ENCODE assay signal across 22 mouse cellular contexts in genomic region chr6:70754833-70755232, GRCm38 (mm10). TPM values are rescaled to one million over a fixed set of nuclear protein-coding genes. Genes with fewer than 3 reads are reported as not detected.
DNase-seq lines count a peak whose midpoint lies in the region; ATAC-seq and TF ChIP-seq lines count a peak whose summit lies in the region.
"Had no signal": no experiment of that assay in that cellular context is flagged by ENCODE, and none has a peak within 500 bp of the region (broad histone marks: within the 10 kb centered on the region; RNA-seq: fewer than 3 reads in every experiment).

No protein-coding gene starts in this region.

- no peak overlapping the region for H3K4me2 ChIP-seq in kidney, embryonic 15.5 days
- no peak overlapping the region for H3K4me2 ChIP-seq in kidney, postnatal 0 days (ENCODE audit: low read length)
- H3K4me2 ChIP-seq: embryonic facial prominence, embryonic 12.5 days; forebrain, embryonic 13.5 days; forebrain, embryonic 15.5 days had no signal

- no peaks in the 10 kb centered on the region for H3K36me3 ChIP-seq in kidney, embryonic 15.5 days
- no peaks in the 10 kb centered on the region for H3K36me3 ChIP-seq in kidney, adult 2 months (ENCODE audit: control insufficient read depth, insufficient read depth, low read length)
- H3K36me3 ChIP-seq in kidney, postnatal 0 days (ENCODE audit: insufficient read depth, low read length) = no peaks in the 10 kb centered on the region
- H3K36me3 ChIP-seq in spleen, adult 2 months (ENCODE audit: control insufficient read depth, insufficient read depth, low read length) = no peaks in the 10 kb centered on the region
- H3K36me3 ChIP-seq: embryonic facial prominence, embryonic 10.5 days; embryonic facial prominence, embryonic 12.5 days; forebrain, embryonic 15.5 days; G1E had no signal

- H3K4me1 ChIP-seq in kidney, embryonic 15.5 days = no peaks in the 10 kb centered on the region
- H3K4me1 ChIP-seq in kidney, adult 2 months (ENCODE audit: control insufficient read depth, insufficient read depth, low read length) = no peaks in the 10 kb centered on the region
- H3K4me1 ChIP-seq in kidney, postnatal 0 days (replicated peaks; ENCODE audit: insufficient read depth, low read length) = no peaks in the 10 kb centered on the region
- peaks cover 9% of the 10 kb centered on the region for H3K4me1 ChIP-seq in spleen, adult 2 months (ENCODE audit: control insufficient read depth, insufficient read depth, insufficient read length)
- H3K4me1 ChIP-seq: forebrain, embryonic 15.5 days had no signal

- 73% methylated on average over 10 of the region's 10 CpGs for WGBS in kidney, embryonic 15.5 days
- WGBS in kidney, adult 2 months = 57% methylated on average over 10 of the region's 10 CpGs
- WGBS in kidney, postnatal 0 days = 68% methylated on average over 10 of the region's 10 CpGs
- WGBS in spleen, adult 2 months = 91% methylated on average over 10 of the region's 10 CpGs

- no peaks in the 10 kb centered on the region for H3K27me3 ChIP-seq in kidney, embryonic 15.5 days
- H3K27me3 ChIP-seq in kidney, adult 2 months (replicated peaks; ENCODE audit: control insufficient read depth, insufficient read depth, low read length) = no peaks in the 10 kb centered on the region
- H3K27me3 ChIP-seq in kidney, postnatal 0 days (ENCODE audit: insufficient read depth, low read length) = no peaks in the 10 kb centered on the region
- no peaks in the 10 kb centered on the region for H3K27me3 ChIP-seq in spleen, adult 2 months (ENCODE audit: control insufficient read depth, insufficient read depth, low read length)
- H3K27me3 ChIP-seq: CH12.LX; embryonic facial prominence, embryonic 12.5 days; forebrain, embryonic 13.5 days; forebrain, embryonic 15.5 days had no signal

- no peak for TF ChIP-seq CTCF in kidney, adult 2 months (conservative IDR thresholded peaks at IDR 0.05; ENCODE audit: insufficient read depth, insufficient read length, low read depth, low read length)
- TF ChIP-seq CTCF in kidney, postnatal 0 days (IDR thresholded peaks at IDR 0.05; ENCODE audit: low read depth) = no peak
- TF ChIP-seq CTCF in spleen, adult 2 months (IDR thresholded peaks at IDR 0.05; ENCODE audit: extremely low read depth, insufficient read depth, insufficient read length, insufficient replicate concordance) = no peak

- H3K4me3 ChIP-seq in kidney, embryonic 15.5 days (replicated peaks) = no peak overlapping the region
- H3K4me3 ChIP-seq in kidney, adult 2 months (ENCODE audit: insufficient read depth, low read depth, low read length) = no peak overlapping the region
- H3K4me3 ChIP-seq in kidney, postnatal 0 days (replicated peaks; ENCODE audit: low read depth, low read length) = no peak overlapping the region
- no peak overlapping the region for H3K4me3 ChIP-seq in spleen, adult 2 months (ENCODE audit: extremely low read depth, insufficient read depth, insufficient read length)
- H3K4me3 ChIP-seq: embryonic facial prominence, embryonic 10.5 days; embryonic facial prominence, embryonic 12.5 days; forebrain, embryonic 13.5 days; forebrain, embryonic 15.5 days had no signal

- H3K27ac ChIP-seq in kidney, embryonic 15.5 days = no peak overlapping the region
- no peak overlapping the region for H3K27ac ChIP-seq in kidney, adult 2 months (ENCODE audit: insufficient read depth, low read depth, low read length)
- no peak overlapping the region for H3K27ac ChIP-seq in kidney, postnatal 0 days
- peak overlapping the region; percentile 74 for H3K27ac ChIP-seq in spleen, adult 2 months (ENCODE audit: insufficient read depth, low read length)
- H3K27ac ChIP-seq: embryonic facial prominence, embryonic 10.5 days; embryonic facial prominence, embryonic 12.5 days; forebrain, embryonic 13.5 days; forebrain, embryonic 15.5 days had no signal

- H3K9ac ChIP-seq in kidney, embryonic 15.5 days = no peak overlapping the region
- H3K9ac ChIP-seq in kidney, postnatal 0 days (ENCODE audit: low read depth, low read length) = no peak overlapping the region
- H3K9ac ChIP-seq: embryonic facial prominence, embryonic 12.5 days; forebrain, embryonic 13.5 days; forebrain, embryonic 15.5 days had no signal

- no peak for DNase-seq in kidney, adult 2 months
- DNase-seq in kidney, postnatal 0 days (ENCODE audit: low spot score) = peak; percentile 4
- no peak for DNase-seq in kidney, adult 18-20 months
- DNase-seq in spleen, adult 2 months (ENCODE audit: low read depth in 1 of 2, low spot score in 2 of 2) = no peak
- DNase-seq in spleen, postnatal 4 days (ENCODE audit: low spot score in 2 of 2) = no peak
- DNase-seq: adrenal gland, adult 8-10 months; adrenal gland, postnatal 14 days; adrenal gland, postnatal 36 days; B cell, adult 2 months; cerebellum, adult 11-12 months; cerebellum, adult 2 months; cerebellum, adult 9-10 months had no signal

- no peak for TF ChIP-seq POLR2A in kidney, adult 2 months (IDR thresholded peaks at IDR 0.05; ENCODE audit: low read depth, low read length)
- TF ChIP-seq POLR2A in spleen, adult 2 months (IDR thresholded peaks at IDR 0.05; ENCODE audit: low read depth, low read length) = no peak

- H3K9me3 ChIP-seq in kidney, embryonic 15.5 days (replicated peaks) = no peaks in the 10 kb centered on the region
- no peaks in the 10 kb centered on the region for H3K9me3 ChIP-seq in kidney, postnatal 0 days (replicated peaks; ENCODE audit: low read length)
- H3K9me3 ChIP-seq: embryonic facial prominence, embryonic 10.5 days; embryonic facial prominence, embryonic 12.5 days; forebrain, embryonic 13.5 days; forebrain, embryonic 15.5 days; G1E had no signal

- ATAC-seq in kidney, embryonic 15.5 days (replicated peaks; ENCODE audit: low FRiP score) = peak; percentile 71
- no peak; the same call in 1 of the 2 replicates for ATAC-seq in kidney, postnatal 0 days (replicated peaks; ENCODE audit: low FRiP score, low read depth)
- ATAC-seq: activated CD4-positive, CD25-positive, alpha-beta regulatory T cell, adult 4 months; CD4-positive, CD25-positive, alpha-beta regulatory T cell, adult 4 months; forebrain, embryonic 13.5 days; forebrain, embryonic 15.5 days; Patski had no signal

RNA-seq across cellular contexts. Expression of gene Rpia, which starts 37.2 kb away (rescaled TPM):
- polyA plus RNA-seq in kidney, embryonic 15.5 days (2015; fragmentation: Nextera tagmentation; extraction: Ambion mirVana) = 3.1 and 3.4 TPM in 2 replicates
- 10.2 and 15.0 TPM in 2 replicates for polyA plus RNA-seq in kidney, adult 2 months (2012; rRNA removed)
- polyA plus RNA-seq in kidney, postnatal 0 days (2015; fragmentation: Nextera tagmentation; extraction: Ambion mirVana) = 2.4 and 2.6 TPM in 2 replicates
- 12.7 and 15.1 TPM in 2 replicates for polyA plus RNA-seq in spleen, adult 2 months (2012; rRNA removed)
